Mouse (Mus musculus) lung, postnatal 0 days (tissue): Measurements from ENCODE around the gene Parp9.

Experiments
- CTCF ChIP-seq: IDR thresholded peaks from 2 replicates; pipeline ENCODE4 v1.5.1; 2016; ENCODE audit warnings: antibody characterized with exemption, mild to moderate bottlenecking
- EP300 ChIP-seq: IDR thresholded peaks from 2 replicates; pipeline ENCODE4 v1.6.1; 2016; ENCODE audit warnings: antibody characterized with exemption, mild to moderate bottlenecking, control low read depth

DNA sequence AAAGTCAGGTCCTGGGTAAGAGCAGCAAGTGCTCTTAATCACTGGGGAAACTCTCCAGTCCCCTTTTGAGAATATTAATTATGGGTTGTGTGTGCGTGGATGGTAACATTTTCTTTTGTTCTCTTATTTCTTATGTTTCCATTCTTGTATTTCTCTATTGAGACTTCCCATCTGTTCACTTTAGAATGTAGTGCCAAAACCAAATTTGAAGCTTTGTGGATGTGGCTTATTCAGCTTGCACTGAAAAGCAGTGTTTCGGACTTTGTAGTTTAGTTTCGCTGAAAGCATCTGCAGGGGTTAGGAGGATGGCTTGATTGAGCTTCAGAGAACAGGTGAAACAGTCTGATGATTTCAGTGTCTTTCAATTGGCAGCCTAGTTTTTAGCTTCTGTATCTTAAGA, 55.0 kb downstream of the Parp9 start:
- TF ChIP-seq CTCF, result no peak
- TF ChIP-seq EP300, result no peak
